Mouse (Mus musculus) stomach, embryonic 14.5 days (tissue): ENCODE measurements around the gene Fbln5. TPM values are rescaled to one million over a fixed set of nuclear protein-coding genes. Genes with fewer than 3 reads are reported as not detected.

ENCODE experiments used
- ATAC-seq: fragments of 200-750 bp; cut with Nextera tagmentation; 2 replicates; pipeline ENCODE4 v1.8.0; 2017; ENCODE audit warnings: low read depth, moderate TSS enrichment; ENCODE audit not compliant: insufficient number of reproducible peaks, insufficient read depth, low FRiP score
- H3K27ac ChIP-seq: fragments of 300-500 bp; sonication (generic); 2 replicates; pipeline ENCODE4 v1.5.1; 2014; ENCODE audit warnings: mild to moderate bottlenecking, low read length, moderate library complexity, mixed read lengths
- H3K27me3 ChIP-seq: fragments of 300-500 bp; sonication (generic); 2 replicates; pipeline ENCODE4 v1.6.1; 2014; ENCODE audit warnings: low read length, control low read depth, mixed read lengths; ENCODE audit not compliant: control insufficient read depth, insufficient read depth
- H3K36me3 ChIP-seq: fragments of 300-500 bp; sonication (generic); 2 replicates; pipeline ENCODE4 v1.6.1; 2014; ENCODE audit warnings: mild to moderate bottlenecking, control low read depth, low read length, moderate library complexity, mixed read lengths; ENCODE audit not compliant: control insufficient read depth, insufficient read depth
- H3K4me1 ChIP-seq: fragments of 300-500 bp; sonication (generic); 2 replicates; pipeline ENCODE4 v1.6.1; 2014; ENCODE audit warnings: low read length, control low read depth, mixed read lengths; ENCODE audit not compliant: control insufficient read depth, insufficient read depth
- H3K4me2 ChIP-seq: fragments of 300-500 bp; sonication (generic); replicated peaks from 2 replicates; pipeline ENCODE4 v1.6.1; 2014; ENCODE audit warnings: low read depth, low read length, control low read depth
- H3K4me3 ChIP-seq: fragments of 300-500 bp; sonication (generic); 2 replicates; pipeline ENCODE4 v1.5.1; 2014; ENCODE audit warnings: low read depth, low read length, control low read depth
- H3K9ac ChIP-seq: fragments of 300-500 bp; sonication (generic); replicated peaks from 2 replicates; pipeline ENCODE4 v1.6.1; 2014; ENCODE audit warnings: low read depth, mild to moderate bottlenecking, control low read depth, low read length, moderate library complexity, mixed read lengths
- H3K9me3 ChIP-seq: fragments of 300-500 bp; sonication (generic); 2 replicates; pipeline ENCODE4 v1.6.1; 2016; ENCODE audit warnings: low read depth, low read length, control low read depth; ENCODE audit not compliant: control insufficient read depth
- WGBS: fragments of 180-500 bp; shearing (Covaris S2); extraction: QIAGEN DNeasy Blood & Tissue Kit; methylation state at CpG from one replicate; pipeline ENCODE4 v1.1.7; 2014; 5-methylcytosine and 5-hydroxymethylcytosine counted together
- polyA plus RNA-seq: library from polyadenylated mRNA; unstranded; fragments of >200 nt; fragmentation: Nextera tagmentation; extraction: Ambion mirVana; gene quantifications from 2 replicates; pipeline ENCODE4 v1.2.1, GENCODE M21; 2014

Gene Fbln5
- polyA plus RNA-seq, 1 experiment from 2014 or later = 50.6 TPM

GRCm38 (mm10) chr12:101819570-101819969 is 715 bp upstream of the Fbln5 start:
- H3K27ac ChIP-seq = no peak overlapping the region
- no peaks in the 10 kb centered on the region for H3K36me3 ChIP-seq
- H3K4me1 ChIP-seq = peaks cover 5% of the 10 kb centered on the region; the same call in 1 of the 2 replicates
- 42% methylated on average over 9 of the region's 9 CpGs for WGBS
- no peaks in the 10 kb centered on the region for H3K9me3 ChIP-seq
- peak overlapping the region; percentile 44 for H3K4me3 ChIP-seq
- peak overlapping the region; percentile 94 for H3K4me2 ChIP-seq
- ATAC-seq = no peak
- H3K9ac ChIP-seq = peak overlapping the region; percentile 15; the same call in 1 of the 2 replicates
- no peaks in the 10 kb centered on the region for H3K27me3 ChIP-seq

DNA sequence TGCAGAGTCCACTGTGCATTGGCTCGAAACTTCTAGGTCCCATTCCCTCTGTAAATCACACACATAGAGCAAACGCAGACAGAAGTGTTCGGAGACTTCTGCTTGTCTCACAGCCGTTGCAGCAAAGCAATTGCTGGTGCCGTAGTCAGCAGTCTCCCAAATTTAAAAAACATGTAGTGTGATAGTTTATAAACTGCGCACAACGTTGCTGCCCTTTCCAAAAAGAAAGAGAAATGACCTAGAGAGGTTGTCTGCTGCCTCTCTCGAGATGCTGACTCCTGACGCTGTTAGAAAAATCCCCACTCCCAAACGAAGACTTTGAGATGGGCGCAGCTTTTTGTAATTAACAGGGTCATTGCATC is 628 bp downstream of the Fbln5 start:
- Histone ChIP-seq H3K4me1 (peaks cover 5% of the 10 kb centered on the region; the same call in 1 of the 2 replicates), H3K4me2 (peak overlapping the region; percentile 94), H3K9ac (peak overlapping the region; percentile 15; the same call in 1 of the 2 replicates), H3K36me3 (no peaks in the 10 kb centered on the region), H3K27me3 (no peaks in the 10 kb centered on the region), H3K9me3 (no peaks in the 10 kb centered on the region), H3K27ac (peak overlapping the region; percentile 80), H3K4me3 (peak overlapping the region; percentile 44)
- ATAC-seq = no peak
- WGBS = 16% methylated on average over 11 of the region's 11 CpGs

DNA sequence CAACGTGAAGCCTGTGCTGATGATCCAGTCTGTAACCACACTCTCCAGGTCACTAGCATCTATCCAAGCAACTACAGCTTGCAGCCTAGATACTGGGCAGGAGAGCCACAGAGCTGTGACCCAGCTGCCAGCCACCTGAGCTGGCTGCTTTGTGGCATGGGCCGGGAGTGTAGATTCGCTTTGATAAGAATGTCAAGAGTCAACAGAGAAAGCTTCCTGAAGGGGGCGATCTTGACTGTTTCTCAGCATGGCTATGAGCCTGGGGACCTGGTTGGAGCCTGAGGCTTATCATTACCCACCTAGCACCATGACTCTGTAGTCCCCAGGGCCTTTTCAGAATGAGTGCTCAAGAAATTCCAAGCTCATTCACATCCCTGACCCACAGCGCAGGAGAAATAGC is 2.0 kb downstream of the Fbln5 start:
- Histone ChIP-seq H3K27me3 (no peaks in the 10 kb centered on the region), H3K4me2 (no peak overlapping the region; the same call in 1 of the 2 replicates), H3K4me3 (no peak overlapping the region), H3K36me3 (no peaks in the 10 kb centered on the region), H3K9ac (no peak overlapping the region), H3K4me1 (peaks cover 5% of the 10 kb centered on the region; the same call in 1 of the 2 replicates), H3K27ac (no peak overlapping the region; the same call in 1 of the 2 replicates), H3K9me3 (no peaks in the 10 kb centered on the region)
- no peak for ATAC-seq
- 54% methylated on average over 5 of the region's 5 CpGs for WGBS

DNA sequence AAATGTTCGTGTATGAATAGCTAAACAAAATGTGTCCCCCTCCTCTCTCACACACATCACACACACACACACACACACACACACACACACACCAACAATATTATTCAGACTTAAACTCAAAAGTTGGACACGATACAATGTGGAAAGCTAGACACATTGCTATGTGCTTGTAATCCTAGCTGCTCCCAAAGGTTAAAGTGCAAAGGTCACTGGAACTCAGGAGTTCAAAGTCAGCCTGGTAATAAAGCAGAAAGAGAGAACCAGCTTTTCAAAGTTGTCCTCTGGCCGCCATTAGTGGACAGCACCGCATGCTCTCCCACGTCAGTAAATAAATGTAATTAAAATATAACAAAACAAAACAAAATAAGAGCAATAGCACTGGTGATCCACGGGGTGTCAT is 3.1 kb downstream of the Fbln5 start:
- Histone ChIP-seq H3K4me2 (no peak overlapping the region), H3K4me3 (no peak overlapping the region), H3K9me3 (no peaks in the 10 kb centered on the region), H3K4me1 (peaks cover 5% of the 10 kb centered on the region; the same call in 1 of the 2 replicates), H3K36me3 (no peaks in the 10 kb centered on the region), H3K27ac (no peak overlapping the region), H3K9ac (no peak overlapping the region), H3K27me3 (no peaks in the 10 kb centered on the region)
- 85% methylated on average over 6 of the region's 6 CpGs for WGBS
- ATAC-seq = no peak

GRCm38 (mm10) chr12:101814423-101814822 is 4.4 kb downstream of the Fbln5 start:
- ATAC-seq = no peak
- no peak overlapping the region for H3K4me2 ChIP-seq
- no peaks in the 10 kb centered on the region for H3K36me3 ChIP-seq
- H3K9me3 ChIP-seq = no peaks in the 10 kb centered on the region
- H3K27me3 ChIP-seq = no peaks in the 10 kb centered on the region
- no peak overlapping the region for H3K4me3 ChIP-seq
- peaks cover 3% of the 10 kb centered on the region; the same call in 1 of the 2 replicates for H3K4me1 ChIP-seq
- no peak overlapping the region for H3K9ac ChIP-seq
- no peak overlapping the region for H3K27ac ChIP-seq
- WGBS = 89% methylated on average over 2 of the region's 2 CpGs

GRCm38 (mm10) chr12:101811181-101811580 is 7.7 kb downstream of the Fbln5 start:
- Histone ChIP-seq H3K36me3 (no peaks in the 10 kb centered on the region), H3K27me3 (no peaks in the 10 kb centered on the region), H3K9ac (no peak overlapping the region), H3K4me2 (no peak overlapping the region), H3K4me1 (no peaks in the 10 kb centered on the region), H3K9me3 (no peaks in the 10 kb centered on the region), H3K4me3 (no peak overlapping the region), H3K27ac (no peak overlapping the region)
- WGBS = 68% methylated on average over 6 of the region's 6 CpGs
- ATAC-seq = no peak

- WGBS = 76% methylated on average over 2 of the region's 2 CpGs
- no peaks in the 10 kb centered on the region for H3K9me3 ChIP-seq
- no peaks in the 10 kb centered on the region for H3K4me1 ChIP-seq
- H3K36me3 ChIP-seq = no peaks in the 10 kb centered on the region
- H3K9ac ChIP-seq = no peak overlapping the region
- H3K27ac ChIP-seq = no peak overlapping the region
- H3K4me2 ChIP-seq = no peak overlapping the region
- no peaks in the 10 kb centered on the region for H3K27me3 ChIP-seq
- no peak for ATAC-seq
- no peak overlapping the region for H3K4me3 ChIP-seq
Observed at GRCm38 (mm10) chr12:101810515-101810914, 8.3 kb downstream of the Fbln5 start.

DNA sequence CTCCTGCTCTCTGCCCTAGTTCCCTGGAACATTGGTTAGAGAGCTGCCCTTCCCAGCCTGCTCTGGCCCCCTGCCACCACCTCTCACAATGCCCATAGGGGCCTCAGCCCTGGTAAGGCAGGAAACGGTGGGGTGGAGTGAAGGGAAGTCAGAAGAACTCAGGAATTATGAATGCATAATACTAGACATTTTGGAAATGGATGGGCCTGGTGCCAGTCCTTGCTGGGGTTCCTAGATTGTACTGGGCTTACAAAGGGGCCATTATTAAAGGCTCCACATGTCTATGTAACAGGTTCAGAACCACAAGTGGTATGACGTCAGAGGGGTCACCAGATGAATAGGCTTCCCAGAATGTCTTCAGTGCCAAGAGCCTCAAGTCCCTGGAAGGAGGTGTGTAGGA is 11.5 kb downstream of the Fbln5 start:
- H3K4me2 ChIP-seq = no peak overlapping the region
- no peaks in the 10 kb centered on the region for H3K36me3 ChIP-seq
- no peaks in the 10 kb centered on the region for H3K27me3 ChIP-seq
- H3K9ac ChIP-seq = no peak overlapping the region
- no peaks in the 10 kb centered on the region for H3K9me3 ChIP-seq
- no peaks in the 10 kb centered on the region for H3K4me1 ChIP-seq
- ATAC-seq = peak; percentile 25; the same call in 1 of the 2 replicates
- H3K4me3 ChIP-seq = no peak overlapping the region
- H3K27ac ChIP-seq = no peak overlapping the region
- 58% methylated on average over 2 of the region's 2 CpGs for WGBS

- Histone ChIP-seq H3K27me3 (no peaks in the 10 kb centered on the region), H3K4me2 (no peak overlapping the region), H3K9me3 (no peaks in the 10 kb centered on the region), H3K4me3 (no peak overlapping the region), H3K4me1 (no peaks in the 10 kb centered on the region), H3K27ac (no peak overlapping the region), H3K36me3 (no peaks in the 10 kb centered on the region), H3K9ac (no peak overlapping the region)
- no peak for ATAC-seq
- 88% methylated on average over 3 of the region's 3 CpGs for WGBS
Observed at GRCm38 (mm10) chr12:101802445-101802844, 16.4 kb downstream of the Fbln5 start.
